Mouse (Mus musculus): ENCODE measurements at regions not wholly inside any gene's neighbourhood (a gene's known extent, or its start where the extent isn't known, plus 50 kb on each side); places are given as distances from the start of the nearest gene placed in this dataset.

GRCm38 (mm10) chr13:71235338-71235737, 393.7 kb upstream of the Adamts16 start:
- DNase-seq (ENCODE audit: low spot score), result no peak

GRCm38 (mm10) chr13:71231182-71231581, 389.6 kb upstream of the Adamts16 start:
- no peak for DNase-seq (ENCODE audit: low spot score)

GRCm38 (mm10) chr13:71214776-71215175, 373.2 kb upstream of the Adamts16 start:
- DNase-seq (ENCODE audit: low spot score), result no peak

- no peak for DNase-seq (ENCODE audit: low spot score)
Measured at GRCm38 (mm10) chr13:71211363-71211762, 369.8 kb upstream of the Adamts16 start.

GRCm38 (mm10) chr13:71210658-71211251, 369.1 kb upstream of the Adamts16 start:
- DNase-seq (ENCODE audit: low spot score), result no peak

- no peak for DNase-seq (ENCODE audit: low spot score)
Measured at GRCm38 (mm10) chr13:71205708-71206107, 364.1 kb upstream of the Adamts16 start.

GRCm38 (mm10) chr13:71200656-71201055, 359.0 kb upstream of the Adamts16 start:
- DNase-seq (ENCODE audit: low spot score), result no peak

- DNase-seq (ENCODE audit: low spot score), result no peak
Measured at GRCm38 (mm10) chr13:71195675-71196074, 354.1 kb upstream of the Adamts16 start.

GRCm38 (mm10) chr13:71184500-71184899, 342.9 kb upstream of the Adamts16 start:
- no peak for DNase-seq (ENCODE audit: low spot score)

GRCm38 (mm10) chr13:71179083-71179482, 337.5 kb upstream of the Adamts16 start:
- DNase-seq (ENCODE audit: low spot score), result no peak

GRCm38 (mm10) chr13:71174335-71174734, 332.7 kb upstream of the Adamts16 start:
- no peak for DNase-seq (ENCODE audit: low spot score)

- no peak for DNase-seq (ENCODE audit: low spot score)
Measured at GRCm38 (mm10) chr13:71166226-71166625, 324.6 kb upstream of the Adamts16 start.

GRCm38 (mm10) chr13:71165096-71165920, 323.7 kb upstream of the Adamts16 start:
- DNase-seq (ENCODE audit: low spot score), result no peak

- no peak for DNase-seq (ENCODE audit: low spot score)
Measured at GRCm38 (mm10) chr13:71164012-71164411, 322.4 kb upstream of the Adamts16 start.

GRCm38 (mm10) chr13:71162952-71163351, 321.3 kb upstream of the Adamts16 start:
- DNase-seq (ENCODE audit: low spot score), result no peak

GRCm38 (mm10) chr13:71158300-71158860, 316.8 kb upstream of the Adamts16 start:
- DNase-seq (ENCODE audit: low spot score), result peak; percentile 3

- no peak for DNase-seq (ENCODE audit: low spot score)
Measured at GRCm38 (mm10) chr13:71157656-71158299, 316.2 kb upstream of the Adamts16 start.

GRCm38 (mm10) chr13:71150092-71150491, 308.5 kb upstream of the Adamts16 start:
- no peak for DNase-seq (ENCODE audit: low spot score)

- DNase-seq (ENCODE audit: low spot score), result no peak
Measured at GRCm38 (mm10) chr13:71149303-71149696, 307.7 kb upstream of the Adamts16 start.

GRCm38 (mm10) chr13:71148491-71149302, 307.1 kb upstream of the Adamts16 start:
- no peak for DNase-seq (ENCODE audit: low spot score)

- DNase-seq (ENCODE audit: low spot score), result no peak
Measured at GRCm38 (mm10) chr13:71146859-71147443, 305.3 kb upstream of the Adamts16 start.
